Mouse (Mus musculus) cerebellum, postnatal 25 days (tissue): Measurements from ENCODE around the gene Prss56.

Experiments used
- DNase-seq, 2 experiments: peaks; one replicate each; pipeline ENCODE4 v3.0.0; 2021; ENCODE audit warnings: mixed read lengths in 2 of 2

The Prss56 gene

GRCm38 (mm10) chr1:87185526-87185925 lies 2.4 kb downstream of the Prss56 start:
- peak in 1 of 2 experiments; percentile 14 for DNase-seq

GRCm38 (mm10) chr1:87186261-87187036 lies 3.3 kb downstream of the Prss56 start:
- peak; percentile 27 to 34 for DNase-seq

GRCm38 (mm10) chr1:87187037-87187355 lies 3.9 kb downstream of the Prss56 start:
- peak; percentile 82 to 88 for DNase-seq

- no peak for DNase-seq
These were observed 7.3 kb downstream of the Prss56 start, which contains the start of gene Chrnd for GRCm38 (mm10) chr1:87190429-87190828. Gene Chrnd (plus strand): TSS chr1:87190607.

- DNase-seq = no peak
These were observed 14.2 kb downstream of the Prss56 start for GRCm38 (mm10) chr1:87197296-87197695.

GRCm38 (mm10) chr1:87198119-87199065 lies 15.3 kb downstream of the Prss56 start:
- DNase-seq = no peak

GRCm38 (mm10) chr1:87200811-87201210 lies 17.7 kb downstream of the Prss56 start:
- no peak for DNase-seq

GRCm38 (mm10) chr1:87201848-87202247 lies 18.7 kb downstream of the Prss56 start:
- DNase-seq = no peak

- no peak for DNase-seq
These were observed 20.7 kb downstream of the Prss56 start for GRCm38 (mm10) chr1:87203779-87204178.

GRCm38 (mm10) chr1:87204465-87204864 lies 21.4 kb downstream of the Prss56 start, which contains the start of gene Chrng:
Gene Chrng (plus strand): TSS chr1:87204657.
- no peak for DNase-seq

GRCm38 (mm10) chr1:87205038-87205437 lies 21.9 kb downstream of the Prss56 start:
- DNase-seq = no peak

GRCm38 (mm10) chr1:87205502-87205901 lies 22.4 kb downstream of the Prss56 start:
- DNase-seq = no peak

GRCm38 (mm10) chr1:87206339-87206738 lies 23.2 kb downstream of the Prss56 start:
- no peak for DNase-seq

GRCm38 (mm10) chr1:87211431-87211830 lies 28.3 kb downstream of the Prss56 start:
- DNase-seq = no peak

GRCm38 (mm10) chr1:87213735-87214704 lies 30.9 kb downstream of the Prss56 start, which contains the start of gene Eif4e2:
Gene Eif4e2 (plus strand): TSS chr1:87213914.
- DNase-seq = peak; percentile 93 to 96

- DNase-seq = no peak
These were observed 31.6 kb downstream of the Prss56 start for GRCm38 (mm10) chr1:87214748-87215147.

- no peak for DNase-seq
These were observed 34.8 kb downstream of the Prss56 start for GRCm38 (mm10) chr1:87217938-87218337.

- no peak for DNase-seq
These were observed 42.6 kb downstream of the Prss56 start for GRCm38 (mm10) chr1:87225739-87226138.

- DNase-seq = peak in 1 of 2 experiments; percentile 26
These were observed 43.5 kb downstream of the Prss56 start for GRCm38 (mm10) chr1:87226409-87227159.

- DNase-seq = peak; percentile 87 to 88
These were observed 44.0 kb downstream of the Prss56 start for GRCm38 (mm10) chr1:87227160-87227550.

GRCm38 (mm10) chr1:87230606-87231005 lies 47.5 kb downstream of the Prss56 start:
- no peak for DNase-seq
